Mouse (Mus musculus) gonadal fat pad, adult 2 months (tissue): Measurements from ENCODE around the gene Hdac9. TPM values are rescaled to one million over a fixed set of nuclear protein-coding genes. Genes with fewer than 3 reads are reported as not detected.
"Not testable (repeated sequence)": the region's sequence is repeated elsewhere in the genome, so short reads cannot be mapped to it uniquely, and the experiment has no call there.

Experiments
- DNase-seq: peaks from one replicate; pipeline ENCODE4 v3.0.0-alpha.2; 2012; ENCODE audit warnings: low read depth
- polyA plus RNA-seq: library from polyadenylated mRNA; depleted of rRNA; stranded (reverse); fragments of >200 nt; gene quantifications from 2 replicates; pipeline ENCODE4 v1.2.3, GENCODE M21; 2012; rRNA removed

Hdac9 gene
- polyA plus RNA-seq, 1 experiment = 4.5 TPM

DNA sequence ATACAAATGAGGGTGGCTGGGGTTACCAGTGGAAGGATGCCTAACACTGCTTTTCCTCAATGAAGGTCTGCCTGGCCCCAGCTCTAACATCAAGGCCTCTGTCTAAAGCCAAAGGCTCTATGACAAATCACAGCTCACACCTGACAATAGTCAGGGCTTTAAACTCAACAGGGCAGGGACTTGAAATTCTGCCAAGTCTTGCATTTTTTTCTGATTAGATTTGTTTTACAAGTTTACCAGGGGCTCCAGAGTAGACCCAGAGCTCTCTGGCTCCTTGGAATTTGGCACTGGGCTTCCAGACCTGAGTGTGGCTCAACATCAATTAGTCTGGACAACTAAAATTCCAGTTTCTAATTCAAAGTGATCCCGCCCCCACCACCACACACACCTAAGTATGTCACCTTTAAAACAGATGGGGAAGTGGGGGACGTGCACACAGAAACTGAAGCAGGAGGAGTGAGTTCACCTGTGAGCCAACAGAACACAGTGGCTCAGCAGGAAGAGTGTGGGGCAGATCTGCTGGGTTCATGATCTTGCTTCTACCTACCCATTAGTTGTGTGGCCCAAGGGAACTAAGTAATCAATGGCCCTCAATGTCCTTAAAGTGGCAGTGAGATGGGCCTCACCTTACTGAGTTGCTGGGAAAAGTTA is 829.5 kb downstream of the Hdac9 start:
- no peak for DNase-seq

DNA sequence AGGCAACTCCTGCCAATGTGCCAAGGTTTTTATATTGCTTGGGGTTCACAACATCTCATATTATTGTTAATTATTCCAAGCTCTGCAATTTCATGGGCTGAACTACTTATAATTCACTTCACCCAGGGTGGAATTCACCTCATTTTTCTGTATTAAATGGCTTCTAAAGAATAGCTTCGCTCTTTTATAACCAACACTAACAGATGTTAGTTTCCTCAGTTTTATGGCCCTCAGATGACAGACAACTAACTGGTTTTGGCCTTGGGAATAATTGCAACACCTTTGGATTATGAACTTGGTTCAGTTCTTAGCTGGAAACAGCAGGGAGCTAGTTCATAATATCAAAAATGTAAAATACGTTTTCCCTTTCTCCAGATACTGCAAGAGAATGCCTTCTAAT is 839.9 kb downstream of the Hdac9 start:
- DNase-seq = no peak

DNA sequence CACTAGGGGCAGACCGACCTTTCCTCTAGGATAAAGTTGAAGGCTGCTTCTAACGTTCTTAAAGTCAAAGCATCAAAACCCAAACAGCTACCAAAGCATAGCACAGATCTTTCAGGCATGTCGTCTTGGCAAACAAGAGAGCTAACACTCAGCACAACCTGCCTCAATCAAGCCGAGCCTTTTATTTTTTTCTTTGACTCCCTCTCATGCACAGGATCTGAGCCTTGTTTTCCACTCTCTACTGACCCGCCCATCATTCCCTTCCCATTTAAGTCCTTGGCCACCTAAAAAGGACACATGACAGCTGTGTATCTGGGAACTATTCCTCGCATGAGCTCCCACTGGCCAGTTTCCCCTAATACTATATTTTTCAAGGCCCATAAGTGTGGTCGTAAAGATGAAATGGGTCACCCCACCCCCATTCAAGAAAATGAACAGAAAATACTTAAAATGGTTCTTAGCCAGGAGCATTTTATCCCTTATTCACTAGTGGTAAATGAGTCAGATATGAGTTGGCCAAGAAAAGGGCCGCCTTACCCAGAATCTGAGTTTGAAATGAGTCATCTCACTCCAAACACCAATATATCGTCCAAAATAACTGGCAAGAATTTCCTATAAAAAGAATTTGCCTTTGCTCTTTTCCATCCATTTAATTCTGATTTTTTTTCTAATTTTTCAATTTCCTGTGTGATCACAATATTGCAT is 840.9 kb downstream of the Hdac9 start:
- DNase-seq = no peak

DNA sequence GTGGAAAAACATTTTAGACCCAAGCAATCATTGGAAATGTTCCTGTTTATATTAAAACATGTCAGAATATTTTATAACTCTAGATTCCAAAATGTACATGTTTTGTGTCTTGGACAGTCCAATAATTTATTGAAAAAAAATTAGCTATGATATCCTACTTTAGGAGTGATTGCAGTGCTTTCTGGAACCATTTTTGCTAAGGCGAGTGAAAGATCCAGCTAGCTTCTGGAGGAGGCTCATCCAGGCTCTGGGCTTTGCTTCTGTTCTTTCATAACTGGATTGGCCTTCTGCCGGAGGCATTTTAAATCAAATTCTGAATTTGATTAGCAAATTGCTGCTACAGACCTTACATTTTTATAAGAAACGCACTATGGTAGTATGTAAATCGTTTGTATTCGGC is 864.4 kb downstream of the Hdac9 start:
- no peak for DNase-seq

DNA sequence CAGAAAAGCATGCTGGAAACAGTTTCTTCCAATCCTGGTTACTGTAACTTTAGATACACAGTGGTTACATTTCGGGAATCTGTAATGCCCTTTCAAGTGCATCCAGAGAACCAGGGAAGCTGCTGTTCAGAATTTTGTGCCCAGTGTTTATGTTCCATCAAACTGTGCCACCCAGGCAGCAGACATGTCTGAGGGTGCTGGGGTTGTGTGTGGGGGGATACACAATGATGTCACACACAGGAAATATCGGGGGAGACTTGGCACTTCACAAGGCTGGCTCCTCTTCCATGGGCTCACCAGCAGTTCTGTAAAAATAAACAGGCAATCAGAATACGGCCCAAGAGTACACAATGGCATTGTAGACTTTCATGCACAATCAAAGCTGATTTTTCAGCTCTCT is 864.9 kb downstream of the Hdac9 start:
- no peak for DNase-seq

DNA sequence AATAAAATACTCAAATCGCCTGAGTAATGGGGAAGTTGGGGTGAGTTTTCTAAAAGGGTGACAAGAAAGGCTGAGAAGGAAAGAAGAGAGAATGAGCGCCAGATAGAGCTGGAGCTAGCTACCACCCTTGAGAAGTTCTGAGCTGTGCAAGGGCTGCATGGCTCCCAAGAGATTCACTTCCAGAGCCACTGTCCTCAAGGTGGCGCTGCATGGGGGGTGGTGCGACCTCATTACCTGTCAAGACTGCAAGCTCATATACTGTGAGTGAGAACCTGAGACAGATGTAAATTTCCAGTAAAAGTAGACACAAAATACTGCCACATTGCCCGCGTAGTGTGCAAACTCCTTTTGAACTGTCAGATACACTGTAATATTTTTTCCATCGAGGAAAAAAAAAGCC is 865.8 kb downstream of the Hdac9 start:
- no peak for DNase-seq

DNA sequence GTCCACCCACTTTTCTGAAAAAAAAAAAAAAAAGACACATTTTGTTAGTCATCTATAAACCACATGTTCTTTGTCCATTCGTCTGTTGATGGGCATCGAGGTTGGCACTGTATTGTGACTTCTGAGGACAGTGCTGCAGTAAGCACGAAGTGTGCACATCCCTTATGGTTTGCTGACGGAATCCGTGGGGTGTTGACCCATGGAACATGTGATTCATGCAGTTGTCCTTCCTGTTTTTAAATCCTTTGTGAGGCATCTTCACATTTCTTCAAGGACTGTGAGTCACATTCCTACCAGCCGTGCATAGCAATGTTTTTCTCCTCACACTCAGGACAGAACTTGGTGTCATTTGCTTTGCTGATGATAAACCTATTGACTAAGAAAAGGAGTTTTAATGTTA is 875.9 kb downstream of the Hdac9 start:
- DNase-seq = no peak

DNA sequence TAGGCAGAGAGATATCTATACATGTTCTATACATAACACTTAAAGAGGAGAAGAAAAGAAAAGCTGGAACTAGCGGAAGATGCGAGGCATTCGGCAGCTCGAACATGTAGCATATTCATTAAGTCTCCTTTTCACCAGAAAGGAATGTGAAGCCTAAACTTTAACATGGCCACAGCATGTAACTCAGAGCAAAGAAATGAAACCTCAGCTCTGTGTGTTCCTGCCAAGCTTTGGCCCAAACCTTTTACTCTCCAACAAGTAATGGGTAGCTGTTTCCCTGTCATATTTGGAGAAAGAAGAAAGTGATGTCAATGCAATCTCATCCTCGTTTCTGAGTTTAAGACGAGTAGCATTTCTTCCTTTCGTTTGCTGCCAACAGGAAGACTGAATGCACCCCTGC is 876.8 kb downstream of the Hdac9 start:
- DNase-seq = no peak

DNA sequence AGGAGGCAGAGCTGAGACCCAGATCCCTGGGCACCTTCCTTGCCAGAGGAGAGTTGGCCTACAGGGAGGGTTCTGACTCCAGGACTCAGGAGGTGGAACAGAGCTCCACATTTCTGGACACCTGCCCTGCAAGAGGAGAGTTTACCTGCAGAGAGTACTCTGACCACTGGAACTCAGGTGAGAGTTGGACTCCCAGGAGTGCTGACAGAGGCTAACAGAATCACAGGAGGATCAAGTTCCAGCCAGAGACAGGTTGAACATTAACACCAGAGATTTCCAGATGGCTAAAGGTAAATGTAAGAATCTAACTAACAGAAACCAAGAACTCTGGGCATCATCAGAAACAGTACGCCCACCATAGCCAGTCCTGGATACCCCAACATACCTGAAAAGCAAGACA is 907.1 kb downstream of the Hdac9 start:
- not testable (repeated sequence) for DNase-seq

Other genes with a start within 250 kb of the Hdac9 start
- 0.09 and 0.58 TPM in 2 replicates for gene Prps1l1, start 67.7 kb upstream of the Hdac9 start, polyA plus RNA-seq
- 8.2 and 8.3 TPM in 2 replicates for gene Snx13, start 130.1 kb upstream of the Hdac9 start, polyA plus RNA-seq